Mouse (Mus musculus): ENCODE results near the gene Tcf7.

DNA sequence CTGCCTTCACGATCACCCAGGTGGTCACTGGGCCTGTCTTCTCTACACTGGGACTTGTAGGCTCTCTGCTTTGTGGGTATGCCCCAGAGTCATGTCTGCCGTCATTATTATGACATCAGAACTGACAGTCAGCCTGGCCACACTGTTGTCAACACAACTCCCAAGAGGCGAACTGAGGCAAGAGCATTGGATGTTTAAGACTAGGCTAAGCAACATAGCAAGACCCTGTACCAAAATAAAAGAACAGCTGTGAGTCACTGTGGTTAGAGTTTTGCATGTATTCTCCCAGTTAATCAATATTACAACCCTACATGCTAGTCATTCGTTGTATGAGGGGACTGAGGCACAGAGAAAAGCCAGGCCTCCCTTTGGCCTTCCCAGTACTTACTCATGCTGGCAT lies 37.7 kb upstream of the Tcf7 start:
- TF ChIP-seq CTCF (IDR thresholded peaks at IDR 0.05; ENCODE audit: low read depth, low read length) = no peak
- no peak for TF ChIP-seq GATA1 (IDR thresholded peaks at IDR 0.05; ENCODE audit: borderline replicate concordance, low read length)
